Mouse (Mus musculus) midbrain, embryonic 11.5 days (tissue): Measurements from ENCODE around the gene Ece2. TPM values are rescaled to one million over a fixed set of nuclear protein-coding genes. Genes with fewer than 3 reads are reported as not detected.

Experiments used
- ATAC-seq: fragments of 200-750 bp; cut with Nextera tagmentation; 2 replicates; pipeline ENCODE4 v1.8.0; 2017; ENCODE audit warnings: moderate TSS enrichment, moderate library complexity; ENCODE audit not compliant: low FRiP score
- DNase-seq: peaks from one replicate; pipeline ENCODE4 v3.0.0; 2015; ENCODE audit warnings: low spot score; ENCODE audit errors: missing footprints
- H3K27ac ChIP-seq: fragments of 300-500 bp; sonication (generic); 2 replicates; pipeline ENCODE4 v1.5.1; 2014; ENCODE audit warnings: low read depth, low read length
- H3K27me3 ChIP-seq: fragments of 300-500 bp; sonication (generic); 2 replicates; pipeline ENCODE4 v1.6.1; 2014; ENCODE audit warnings: mild to moderate bottlenecking, low read length, moderate library complexity, mixed read lengths; ENCODE audit not compliant: control insufficient read depth, insufficient read depth
- H3K36me3 ChIP-seq: fragments of 300-500 bp; sonication (generic); 2 replicates; pipeline ENCODE4 v1.6.1; 2014; ENCODE audit warnings: mild to moderate bottlenecking, low read length, moderate library complexity, mixed read lengths; ENCODE audit not compliant: control insufficient read depth, insufficient read depth
- H3K4me1 ChIP-seq: fragments of 300-500 bp; sonication (generic); 2 replicates; pipeline ENCODE4 v1.6.1; 2014; ENCODE audit warnings: low read length; ENCODE audit not compliant: control insufficient read depth, insufficient read depth
- H3K4me2 ChIP-seq: fragments of 300-500 bp; sonication (generic); 2 replicates; pipeline ENCODE4 v1.6.1; 2014; ENCODE audit warnings: mild to moderate bottlenecking, moderate library complexity
- H3K4me3 ChIP-seq: fragments of 300-500 bp; sonication (generic); 2 replicates; pipeline ENCODE4 v1.5.1; 2014; ENCODE audit warnings: low read depth, low read length
- H3K9ac ChIP-seq: fragments of 300-500 bp; sonication (generic); 2 replicates; pipeline ENCODE4 v1.6.1; 2014; ENCODE audit warnings: low read length
- H3K9me3 ChIP-seq: fragments of 300-500 bp; sonication (generic); 2 replicates; pipeline ENCODE4 v1.6.1; 2016; ENCODE audit warnings: low read length; ENCODE audit not compliant: control insufficient read depth
- WGBS: fragments of 180-500 bp; shearing (Covaris S2); extraction: QIAGEN DNeasy Blood & Tissue Kit; methylation state at CpG from one replicate; pipeline ENCODE4 v1.1.7; 2014; 5-methylcytosine and 5-hydroxymethylcytosine counted together
- polyA plus RNA-seq: library from polyadenylated mRNA; unstranded; fragments of >200 nt; fragmentation: Nextera tagmentation; extraction: Ambion mirVana; gene quantifications from 2 replicates; pipeline ENCODE4 v1.2.1, GENCODE M21; 2014

The Ece2 gene
- polyA plus RNA-seq, 1 experiment from 2014 or later, result 4.0 TPM

DNA sequence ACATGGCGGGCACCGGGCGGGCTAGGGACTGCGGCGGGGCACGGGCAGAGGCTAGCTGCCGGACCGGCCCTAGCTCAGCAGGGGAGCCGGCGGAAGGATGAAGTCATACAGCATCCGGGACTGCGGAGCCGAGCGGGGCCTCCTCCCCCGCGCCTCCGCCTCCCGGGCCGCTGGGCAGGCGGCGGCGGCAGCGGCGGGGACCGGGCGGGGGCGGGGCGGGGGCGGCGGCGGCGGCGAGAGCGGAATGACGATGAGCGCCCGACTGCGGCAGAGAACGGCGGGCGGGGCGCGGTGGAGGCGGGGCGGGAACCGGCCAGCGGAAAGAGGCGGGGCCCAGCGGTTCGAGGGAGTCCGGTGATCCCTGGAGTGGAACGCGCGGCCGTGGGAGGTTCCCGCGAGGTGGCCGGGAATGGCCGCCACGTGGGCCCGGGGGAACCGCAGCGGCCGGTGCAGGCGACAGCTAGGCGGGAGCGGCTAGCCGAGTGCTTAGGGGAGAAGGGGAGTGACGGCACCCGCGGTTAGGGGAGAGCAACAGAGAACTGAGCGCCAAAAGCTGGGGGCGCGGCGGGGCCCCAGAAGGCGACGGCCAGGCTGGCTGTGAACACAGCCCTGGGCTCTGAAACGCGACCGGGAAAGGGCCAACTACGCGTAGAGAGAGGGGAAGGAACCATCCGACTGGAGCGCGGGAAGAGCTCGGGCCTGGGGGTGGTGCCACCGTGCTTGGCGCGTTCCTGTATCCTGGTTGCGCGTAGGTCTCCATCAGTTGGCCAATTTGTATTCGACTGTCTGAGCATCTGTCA is 8.2 kb upstream of the Ece2 start, which contains the start of gene Camk2n2:
Gene Camk2n2 (minus strand): TSS at position 97 of the 800 bp plus-strand sequence.
- peak within 1 kb of the TSS; percentile 80 for H3K27ac ChIP-seq
- peak; percentile 97 for DNase-seq
- H3K4me3 ChIP-seq, result peak within 1 kb of the TSS; percentile 78
- H3K9ac ChIP-seq, result peak within 1 kb of the TSS; percentile 85
- H3K4me1 ChIP-seq, result peaks cover 19% of the 10 kb centered on the region
- peak within 1 kb of the TSS; percentile 84 for H3K4me2 ChIP-seq
- H3K36me3 ChIP-seq, result no peaks in the 10 kb centered on the region; the same call in 1 of the 2 replicates
- WGBS, result under 1% methylated on average over 82 of the region's 92 CpGs
- ATAC-seq, result peak; percentile 67
- no peaks in the 10 kb centered on the region for H3K9me3 ChIP-seq
- H3K27me3 ChIP-seq, result peaks cover 3% of the 10 kb centered on the region; the same call in 1 of the 2 replicates

GRCm38 (mm10) chr16:20621991-20622685 is 7.5 kb upstream of the Ece2 start:
- peak overlapping the region; percentile 84 for H3K4me2 ChIP-seq
- peaks cover 3% of the 10 kb centered on the region; the same call in 1 of the 2 replicates for H3K27me3 ChIP-seq
- peak overlapping the region; percentile 78 for H3K4me3 ChIP-seq
- H3K9ac ChIP-seq, result peak overlapping the region; percentile 85
- DNase-seq (peak; percentile 96), ATAC-seq (peak; percentile 67)
- H3K4me1 ChIP-seq, result peaks cover 19% of the 10 kb centered on the region
- H3K27ac ChIP-seq, result peak overlapping the region; percentile 80
- no peaks in the 10 kb centered on the region for H3K9me3 ChIP-seq
- H3K36me3 ChIP-seq, result no peaks in the 10 kb centered on the region; the same call in 1 of the 2 replicates
- under 1% methylated on average over 36 of the region's 37 CpGs for WGBS

DNA sequence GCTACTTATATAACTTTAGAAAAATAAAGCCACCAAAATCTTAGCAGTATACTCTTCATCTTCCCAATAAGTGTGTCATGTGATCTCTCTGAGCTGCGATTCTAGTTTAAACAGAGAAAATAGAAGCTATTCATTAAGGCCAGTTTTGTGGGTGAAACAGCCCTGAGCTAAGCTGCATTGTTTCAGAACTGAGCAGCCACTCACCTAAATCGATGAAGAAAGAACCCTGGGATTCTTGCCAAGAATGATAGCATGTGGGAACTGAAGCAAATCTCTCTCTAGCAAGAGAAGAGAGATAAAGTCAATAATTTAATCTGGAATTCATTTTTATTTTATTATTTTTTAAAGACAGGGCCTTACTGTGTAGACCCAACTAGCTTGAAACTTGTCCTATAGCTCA is 6.4 kb upstream of the Ece2 start:
- 51% methylated on average over 2 of the region's 2 CpGs for WGBS

GRCm38 (mm10) chr16:20628871-20629391 is 697 bp upstream of the Ece2 start:
- Histone ChIP-seq H3K4me2 (no peak overlapping the region; the same call in 1 of the 2 replicates), H3K36me3 (no peaks in the 10 kb centered on the region), H3K27me3 (peaks cover 6% of the 10 kb centered on the region; the same call in 1 of the 2 replicates), H3K4me1 (peaks cover 4% of the 10 kb centered on the region; the same call in 1 of the 2 replicates), H3K9me3 (no peaks in the 10 kb centered on the region), H3K9ac (no peak overlapping the region), H3K27ac (no peak overlapping the region), H3K4me3 (no peak overlapping the region)
- WGBS, result 63% methylated on average over 11 of the region's 11 CpGs
- ATAC-seq, result no peak
- DNase-seq, result peak; percentile 83

More for the DNA sequence above, 6.4 kb upstream of the Ece2 start:
- no peak for ATAC-seq
- Histone ChIP-seq H3K4me1 (peaks cover 19% of the 10 kb centered on the region), H3K27me3 (peaks cover 3% of the 10 kb centered on the region; the same call in 1 of the 2 replicates), H3K27ac (no peak overlapping the region), H3K4me3 (no peak overlapping the region), H3K9me3 (no peaks in the 10 kb centered on the region), H3K4me2 (no peak overlapping the region), H3K36me3 (no peaks in the 10 kb centered on the region), H3K9ac (no peak overlapping the region)
- peak; percentile 72 for DNase-seq

- H3K4me3 ChIP-seq, result no peak overlapping the region
- no peak overlapping the region for H3K9ac ChIP-seq
- WGBS, result 82% methylated on average over 8 of the region's 8 CpGs
- no peaks in the 10 kb centered on the region for H3K9me3 ChIP-seq
- no peaks in the 10 kb centered on the region for H3K27me3 ChIP-seq
- H3K27ac ChIP-seq, result no peak overlapping the region
- H3K36me3 ChIP-seq, result no peaks in the 10 kb centered on the region
- DNase-seq, result no peak
- no peaks in the 10 kb centered on the region for H3K4me1 ChIP-seq
- no peak for ATAC-seq
- no peak overlapping the region for H3K4me2 ChIP-seq
These were observed 7.8 kb downstream of the Ece2 start for GRCm38 (mm10) chr16:20637410-20637809.

- Histone ChIP-seq H3K4me2 (no peak overlapping the region), H3K4me3 (no peak overlapping the region), H3K4me1 (no peaks in the 10 kb centered on the region), H3K27me3 (no peaks in the 10 kb centered on the region), H3K36me3 (no peaks in the 10 kb centered on the region), H3K27ac (no peak overlapping the region), H3K9me3 (no peaks in the 10 kb centered on the region), H3K9ac (no peak overlapping the region)
- DNase-seq (peak; percentile 1), ATAC-seq (no peak)
- 85% methylated on average over 8 of the region's 8 CpGs for WGBS
These were observed 8.7 kb downstream of the Ece2 start for GRCm38 (mm10) chr16:20638367-20638766.

DNA sequence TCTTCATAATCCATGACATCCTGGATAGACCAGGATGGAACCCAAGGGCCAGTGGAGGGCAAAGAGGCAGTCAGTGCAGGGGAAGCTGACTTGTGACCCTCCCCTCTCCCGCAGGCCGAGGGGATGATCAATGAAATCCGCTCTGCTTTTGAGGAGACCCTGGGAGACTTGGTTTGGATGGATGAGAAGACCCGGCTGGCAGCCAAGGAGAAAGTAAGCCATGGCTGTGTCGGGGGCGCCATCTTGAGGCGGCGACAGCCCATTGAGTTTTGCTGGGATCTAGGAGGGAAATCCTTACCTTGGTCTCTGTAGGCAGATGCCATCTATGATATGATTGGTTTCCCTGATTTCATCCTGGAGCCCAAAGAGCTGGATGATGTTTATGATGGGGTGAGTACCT is 12.5 kb downstream of the Ece2 start:
- Histone ChIP-seq H3K4me3 (no peak overlapping the region), H3K36me3 (no peaks in the 10 kb centered on the region), H3K4me1 (no peaks in the 10 kb centered on the region), H3K4me2 (no peak overlapping the region), H3K9ac (no peak overlapping the region), H3K27ac (no peak overlapping the region), H3K27me3 (no peaks in the 10 kb centered on the region), H3K9me3 (no peaks in the 10 kb centered on the region)
- peak; percentile 92 for DNase-seq
- 5% methylated on average over 7 of the region's 8 CpGs for WGBS
- ATAC-seq, result peak; percentile 59

DNA sequence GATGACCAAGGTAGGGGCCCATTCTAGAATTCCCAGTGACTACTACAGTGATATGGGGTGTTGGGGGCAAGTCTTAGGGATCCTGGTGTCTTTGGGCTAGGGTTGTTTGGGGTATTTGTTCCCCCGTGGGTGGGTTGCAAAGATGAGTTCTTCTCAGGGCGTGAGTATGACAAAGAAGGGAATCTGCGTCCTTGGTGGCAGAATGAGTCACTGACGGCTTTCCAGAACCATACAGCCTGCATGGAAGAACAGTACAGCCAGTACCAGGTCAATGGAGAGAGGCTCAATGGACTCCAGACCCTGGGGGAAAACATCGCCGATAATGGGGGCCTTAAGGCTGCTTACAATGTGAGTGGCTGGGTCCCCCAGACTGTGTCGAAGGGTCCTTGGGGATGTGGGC is 14.3 kb downstream of the Ece2 start:
- Histone ChIP-seq H3K27me3 (no peaks in the 10 kb centered on the region), H3K9ac (no peak overlapping the region), H3K9me3 (no peaks in the 10 kb centered on the region), H3K4me2 (no peak overlapping the region), H3K36me3 (no peaks in the 10 kb centered on the region), H3K4me3 (no peak overlapping the region), H3K27ac (no peak overlapping the region), H3K4me1 (no peaks in the 10 kb centered on the region)
- ATAC-seq, result no peak
- peak; percentile 10 for DNase-seq
- WGBS, result 86% methylated on average over 7 of the region's 7 CpGs
